24 mouse cellular contexts compared by ENCODE assay signal in genomic region chr4:5568076-5568475, GRCm38 (mm10).
"Had no signal": no experiment of that assay in that cellular context is flagged by ENCODE, and none has a peak within 500 bp of the region (broad histone marks: within the 10 kb centered on the region; RNA-seq: fewer than 3 reads in every experiment).

No protein-coding gene starts in this region.

- H3K9me3 ChIP-seq: heart, embryonic 10.5 days; heart, embryonic 12.5 days; hindbrain, embryonic 10.5 days; hindbrain, embryonic 12.5 days; intestine, embryonic 15.5 days; limb, embryonic 13.5 days; liver, embryonic 13.5 days; liver, embryonic 15.5 days had no signal

- H3K9ac ChIP-seq: heart, embryonic 12.5 days; hindbrain, embryonic 12.5 days; hindbrain, embryonic 14.5 days; intestine, embryonic 15.5 days; limb, embryonic 13.5 days; liver, embryonic 13.5 days; liver, embryonic 15.5 days; liver, postnatal 0 days had no signal

- H3K36me3 ChIP-seq: heart, embryonic 10.5 days; heart, embryonic 12.5 days; hindbrain, embryonic 10.5 days; hindbrain, embryonic 12.5 days; intestine, embryonic 15.5 days; limb, embryonic 13.5 days; liver, embryonic 13.5 days; liver, embryonic 15.5 days had no signal

- H3K4me3 ChIP-seq: heart, embryonic 10.5 days; heart, embryonic 12.5 days; hindbrain, embryonic 10.5 days; hindbrain, embryonic 12.5 days; intestine, embryonic 15.5 days; layer of hippocampus, adult 2 months; left cerebral cortex, adult 2 months; limb, embryonic 13.5 days; liver, embryonic 13.5 days; liver, embryonic 15.5 days had no signal

- ATAC-seq: hindbrain, embryonic 16.5 days; inflammation-experienced regulatory T-cells, adult 6 months; intestine, embryonic 15.5 days; intestine, postnatal 0 days; liver, postnatal 0 days had no signal

- H3K4me2 ChIP-seq: heart, embryonic 12.5 days; hindbrain, embryonic 12.5 days; hindbrain, embryonic 14.5 days; intestine, embryonic 15.5 days; limb, embryonic 13.5 days; liver, embryonic 11.5 days; liver, embryonic 13.5 days; liver, embryonic 15.5 days had no signal

- H3K27me3 ChIP-seq: heart, embryonic 12.5 days; hindbrain, embryonic 12.5 days; intestine, embryonic 15.5 days; limb, embryonic 13.5 days; liver, embryonic 13.5 days; liver, embryonic 15.5 days had no signal

- H3K4me1 ChIP-seq: heart, embryonic 10.5 days; hindbrain, embryonic 10.5 days; hindbrain, embryonic 12.5 days; intestine, embryonic 15.5 days; limb, embryonic 13.5 days; liver, embryonic 13.5 days; liver, embryonic 15.5 days had no signal

- DNase-seq: gastrocnemius, postnatal 14 days; gastrocnemius, postnatal 36 days; heart, adult 18-20 months; heart, postnatal 10 days; heart, postnatal 4 days; kidney, postnatal 14 days; kidney, postnatal 4 days; liver; liver, embryonic 13.5 days; liver, postnatal 0 days had no signal

- H3K27ac ChIP-seq: heart, embryonic 10.5 days; hindbrain, embryonic 10.5 days; hindbrain, embryonic 12.5 days; hindbrain, embryonic 14.5 days; intestine, embryonic 15.5 days; layer of hippocampus, adult 2 months; left cerebral cortex, adult 2 months; limb, embryonic 13.5 days; liver, embryonic 13.5 days; liver, embryonic 15.5 days had no signal
